Mouse (Mus musculus) adrenal gland, postnatal 4 days (tissue): ENCODE results near the gene Larp1. TPM values are rescaled to one million over a fixed set of nuclear protein-coding genes. Genes with fewer than 3 reads are reported as not detected.

ENCODE experiments used
- DNase-seq, 2 experiments: peaks; one replicate each; pipeline ENCODE4 v3.0.0; 2021 to 2022; ENCODE audit warnings: low spot score in 2 of 2, mixed read lengths in 2 of 2
- long read RNA-seq, 2 experiments: library from polyadenylated mRNA; stranded (forward); transcript quantifications; one replicate each; pipeline ENCODE4 v2.0.0; 2021
- total RNA-seq, 2 experiments: library from RNA; stranded (reverse); gene quantifications; 2 replicates each; pipeline ENCODE4 v1.2.3; 2021

Larp1 gene
- total RNA-seq, result 100 to 1,000 TPM; 103 to 106 TPM
- long read RNA-seq, experiment 1, full-length matches to known transcripts, result 6 of 24 reads
- long read RNA-seq, experiment 1, partial matches to known transcripts, result 15 of 24 reads
- long read RNA-seq, experiment 1, other reads (novel, unspliced or antisense), result 3 of 24 reads
- long read RNA-seq, experiment 2, full-length matches to known transcripts, result 2 of 53 reads
- long read RNA-seq, experiment 2, partial matches to known transcripts, result 23 of 53 reads
- long read RNA-seq, experiment 2, other reads (novel, unspliced or antisense), result 28 of 53 reads

GRCm38 (mm10) chr11:58009051-58009515, at the start of gene Larp1:
Gene Larp1 (plus strand): TSS chr11:58009064.
- peak in 1 of 2 experiments; percentile 7 for DNase-seq

DNA sequence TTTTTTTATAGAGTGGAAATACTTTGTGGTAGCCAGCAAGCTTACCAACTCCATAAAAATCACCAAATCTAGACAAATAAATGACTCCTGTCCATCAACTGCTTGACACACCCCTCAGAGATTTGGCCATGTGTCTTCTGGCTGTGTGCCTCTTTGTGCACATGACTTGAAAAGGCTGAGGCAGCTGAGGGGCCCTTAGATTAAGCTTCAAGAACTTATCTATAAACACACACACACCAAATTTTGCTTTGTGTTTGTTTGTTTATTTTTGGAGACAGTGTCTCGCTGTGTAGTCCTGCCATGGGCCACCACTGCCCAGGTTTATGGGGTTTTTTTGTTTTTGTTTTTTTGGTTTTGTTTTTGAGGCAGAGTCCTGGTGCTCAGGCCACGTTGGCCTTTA, 48.9 kb upstream of the Larp1 start:
- no peak for DNase-seq

DNA sequence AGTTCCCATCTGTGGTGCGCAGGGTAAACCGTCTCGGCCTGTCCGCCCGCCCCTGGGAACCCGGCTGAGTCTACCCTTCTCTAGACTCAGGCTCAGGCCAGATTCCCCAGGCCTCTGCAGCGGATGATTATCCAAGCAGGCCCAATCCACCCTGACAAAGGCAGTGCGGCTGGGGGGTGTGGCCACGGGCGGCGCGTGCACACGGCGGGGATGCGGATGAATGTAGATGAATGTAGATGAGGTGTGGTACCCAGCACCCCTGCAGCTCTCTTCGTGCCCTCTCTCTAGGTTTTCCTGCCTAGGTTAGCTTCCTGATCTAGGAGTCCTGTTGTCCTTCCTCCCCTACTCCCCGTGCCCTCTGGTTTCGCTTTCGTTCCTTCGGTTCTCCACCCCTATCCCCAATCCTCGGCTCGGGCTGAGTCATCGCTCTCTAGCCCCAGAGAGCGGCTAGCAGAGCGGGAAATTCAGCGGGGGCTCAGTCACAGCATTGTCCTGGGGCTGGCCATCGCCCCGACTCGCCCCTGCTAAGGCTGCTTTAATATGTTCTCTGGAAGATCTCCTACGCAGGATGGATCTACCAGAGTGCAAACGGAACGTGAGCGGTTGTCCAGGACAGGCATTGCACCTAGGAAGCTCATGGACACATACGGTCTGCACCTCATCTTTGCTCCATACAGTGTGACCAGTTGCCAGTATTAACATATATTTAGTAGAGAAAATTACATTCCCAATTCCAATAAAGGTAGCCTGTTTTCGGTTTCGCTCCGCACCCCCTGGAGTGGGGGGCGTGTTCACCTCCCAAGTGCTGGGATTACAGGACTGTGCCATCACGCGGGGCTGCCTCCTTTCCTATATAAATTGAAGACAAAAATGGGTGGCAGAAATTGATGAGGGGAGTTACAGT, 46.2 kb upstream of the Larp1 start:
- peak; percentile 69 to 74 for DNase-seq

DNA sequence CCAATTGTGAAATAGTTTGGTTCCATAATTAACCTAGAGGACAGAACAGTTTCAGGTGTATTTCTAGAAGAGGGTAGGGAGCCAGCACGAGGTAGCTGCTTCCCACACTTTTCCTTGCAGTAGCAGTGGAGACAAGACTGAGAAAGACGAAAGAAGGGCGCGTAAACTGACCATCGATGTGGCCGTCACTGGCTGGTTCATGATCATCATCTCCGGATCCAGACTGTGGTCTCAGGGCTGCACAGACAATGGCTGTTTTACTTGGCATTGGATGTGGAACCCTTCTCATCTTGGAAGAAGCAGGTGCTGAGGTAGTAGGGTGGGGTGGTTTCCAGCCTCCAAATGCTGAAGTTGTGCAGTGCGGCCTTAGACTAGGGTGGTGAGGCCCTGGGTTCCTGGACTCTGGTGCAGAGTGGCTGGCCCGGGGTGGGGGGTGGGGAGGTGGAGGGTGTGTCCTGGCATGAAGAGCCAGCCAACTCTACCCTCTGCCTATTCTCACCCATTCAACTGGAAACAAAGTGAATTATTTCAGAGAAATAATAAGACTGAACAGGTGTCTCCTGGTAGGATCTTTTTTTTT, 45.5 kb upstream of the Larp1 start:
- DNase-seq, result no peak

GRCm38 (mm10) chr11:57966630-57967029, 42.2 kb upstream of the Larp1 start:
- no peak for DNase-seq

DNA sequence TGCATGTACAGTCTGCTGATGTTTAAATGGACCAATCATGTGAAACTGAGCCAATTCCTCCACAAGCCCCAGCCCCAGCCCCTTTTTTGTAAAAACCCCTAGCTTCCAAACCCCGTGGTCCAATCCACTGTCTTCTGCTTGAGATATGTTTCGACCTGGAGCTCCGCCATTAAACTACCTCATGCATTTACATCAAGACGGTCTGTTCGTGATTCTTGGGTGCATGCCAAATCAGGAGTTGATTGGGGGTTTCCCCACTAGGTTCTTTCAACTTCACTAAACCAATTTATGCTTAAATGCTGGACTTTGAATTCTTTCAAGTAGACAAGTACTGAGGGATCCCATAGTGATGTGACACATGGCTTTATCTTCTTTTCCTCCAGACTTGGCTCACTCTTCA, 40.6 kb upstream of the Larp1 start:
- no peak for DNase-seq

- DNase-seq, result no peak
These were observed 38.3 kb upstream of the Larp1 start for GRCm38 (mm10) chr11:57970541-57970940.

- no peak for DNase-seq
These were observed 35.6 kb upstream of the Larp1 start for GRCm38 (mm10) chr11:57973001-57973912.

GRCm38 (mm10) chr11:57973913-57974234, 35.0 kb upstream of the Larp1 start:
- no peak for DNase-seq

GRCm38 (mm10) chr11:57975876-57976275, 33.0 kb upstream of the Larp1 start:
- no peak for DNase-seq

GRCm38 (mm10) chr11:57977681-57978080, 31.2 kb upstream of the Larp1 start:
- no peak for DNase-seq

DNA sequence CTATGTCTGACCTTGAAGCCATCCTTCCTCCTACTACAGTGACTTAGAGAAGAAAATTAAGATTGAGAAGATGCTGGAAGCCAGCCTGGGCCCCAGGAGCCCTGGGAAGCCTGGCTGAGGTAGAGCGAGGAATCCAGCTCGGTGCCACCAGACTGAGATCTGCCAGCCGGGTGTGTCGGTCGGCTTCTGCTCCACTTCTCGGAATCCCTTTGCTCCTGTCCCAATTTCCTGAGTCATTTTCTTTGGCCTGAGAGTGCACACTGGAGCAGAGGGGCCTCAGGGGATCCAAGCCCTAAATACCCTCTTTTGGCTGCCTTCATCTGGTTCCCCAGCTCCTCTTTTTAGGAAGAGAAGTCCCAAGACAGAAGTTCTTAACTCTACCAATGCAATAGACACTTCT, 29.2 kb upstream of the Larp1 start:
- no peak for DNase-seq

GRCm38 (mm10) chr11:57981083-57981809, 27.6 kb upstream of the Larp1 start:
- no peak for DNase-seq

- DNase-seq, result no peak
These were observed 25.2 kb upstream of the Larp1 start for GRCm38 (mm10) chr11:57983480-57984342.

DNA sequence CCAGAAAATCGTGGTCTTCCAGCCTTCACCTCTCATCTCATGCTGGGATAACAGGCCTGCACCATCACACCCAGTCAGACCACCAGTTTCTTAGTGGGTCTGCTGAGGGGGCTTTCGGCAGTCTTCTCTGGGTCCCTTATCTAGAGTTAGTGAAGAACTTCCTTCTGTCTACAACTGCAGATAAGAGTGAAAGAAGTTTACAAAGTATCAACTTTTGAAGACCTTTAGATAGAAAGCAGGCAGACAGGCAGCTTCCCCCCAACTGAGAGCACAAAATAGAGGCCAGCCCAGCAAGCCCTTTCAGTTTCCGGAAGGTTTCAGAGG, 24.6 kb upstream of the Larp1 start:
- DNase-seq, result no peak

DNA sequence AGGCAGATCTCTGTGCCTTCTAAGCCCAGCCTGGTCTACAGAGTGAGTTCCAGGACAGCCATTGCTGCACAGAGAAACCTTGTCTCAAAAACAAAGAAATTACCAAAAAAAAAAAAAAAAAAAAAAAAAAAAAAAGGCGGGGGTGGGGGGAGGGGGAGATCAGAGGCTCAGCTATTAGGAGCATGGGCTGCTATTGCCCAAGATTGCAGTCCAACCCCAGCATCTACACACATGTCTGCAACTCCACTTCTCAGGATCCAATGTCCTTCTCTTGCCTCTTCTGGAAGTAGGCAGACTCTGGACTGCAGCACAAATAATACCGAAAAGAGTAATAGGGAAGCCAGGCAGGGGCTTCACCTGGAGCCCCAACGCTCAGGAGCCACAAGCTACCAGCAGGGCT, 23.4 kb upstream of the Larp1 start:
- no peak for DNase-seq

DNA sequence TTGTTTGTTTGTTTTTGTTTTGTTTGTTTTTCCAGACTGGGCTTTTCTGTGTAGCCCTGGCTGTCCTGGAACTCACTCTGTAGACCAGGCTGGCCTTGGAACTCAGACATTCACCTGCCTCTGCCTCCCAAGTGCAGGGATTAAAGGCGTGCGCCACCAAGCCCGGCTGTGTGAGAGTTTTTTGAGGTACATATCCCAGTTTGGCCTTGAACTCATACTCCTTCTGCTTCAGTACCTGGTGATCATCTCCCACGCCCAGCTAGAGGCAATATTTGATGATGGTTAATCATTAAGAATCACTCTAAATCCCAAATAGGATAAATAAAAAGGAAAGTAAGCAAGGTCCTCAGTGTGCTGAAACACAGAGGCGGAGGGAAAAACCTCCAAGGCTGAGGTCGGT, 22.8 kb upstream of the Larp1 start:
- no peak for DNase-seq

DNA sequence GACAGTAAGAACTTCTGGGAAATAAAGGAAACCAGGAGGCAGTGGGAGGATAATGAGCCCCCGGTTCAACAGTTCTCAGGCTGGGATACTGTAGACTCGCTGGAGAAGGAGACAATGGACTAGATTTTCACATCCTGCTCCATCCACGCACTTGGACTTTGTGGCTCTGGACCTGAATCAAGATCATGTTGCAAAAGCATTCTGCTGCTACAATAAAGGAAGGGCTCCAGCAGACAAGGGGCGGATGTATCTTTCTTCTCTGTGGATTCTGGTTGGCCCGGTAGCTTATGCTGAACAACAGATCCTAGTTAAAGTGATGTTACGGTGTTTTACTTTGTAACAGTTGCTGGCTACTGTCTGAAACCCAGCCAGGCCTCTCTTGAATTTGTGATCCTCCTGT, 22.4 kb upstream of the Larp1 start:
- DNase-seq, result no peak

DNA sequence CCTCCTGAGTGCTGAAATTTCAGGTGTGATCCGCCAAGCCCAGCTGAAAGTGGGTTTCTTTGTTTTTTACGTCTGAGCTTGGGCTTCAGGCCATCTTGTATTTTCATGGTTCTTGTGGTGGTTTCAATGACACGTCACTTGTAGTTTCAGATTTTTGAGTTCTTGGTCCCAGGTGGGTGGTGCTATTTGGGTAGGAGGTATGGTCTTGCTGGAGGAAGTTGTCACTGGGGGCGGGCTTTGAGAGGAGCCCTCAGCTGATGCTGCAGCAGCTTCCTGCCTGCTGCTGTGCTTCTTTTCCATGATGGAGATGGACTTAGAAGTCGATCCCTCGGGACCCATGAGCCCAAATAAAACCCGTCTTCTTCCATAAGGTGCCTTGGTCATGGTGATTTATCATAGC, 22.0 kb upstream of the Larp1 start:
- no peak for DNase-seq

DNA sequence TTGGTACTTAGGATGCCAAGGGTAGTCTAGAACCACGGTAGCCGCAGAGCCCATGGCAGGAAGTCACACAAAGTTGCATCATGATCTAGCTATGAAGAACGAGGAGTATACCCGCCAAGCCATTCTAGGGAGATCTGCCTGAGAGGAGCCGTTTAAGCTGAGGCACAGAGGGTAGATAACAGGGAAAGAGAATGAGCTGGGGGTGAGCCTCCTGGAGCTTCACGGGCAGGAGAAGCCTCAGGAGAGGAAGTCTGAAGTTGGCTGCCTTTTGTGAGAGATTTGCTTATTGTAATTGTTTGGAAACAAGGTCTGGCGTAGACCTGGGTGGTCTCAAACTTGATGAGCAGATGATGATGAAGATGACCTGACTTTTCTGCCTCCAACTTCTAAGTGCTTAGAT, 10.7 kb upstream of the Larp1 start:
- no peak for DNase-seq
